Mouse (Mus musculus) CH12.LX (cell line): Measurements from ENCODE around the gene Nab2. TPM values are rescaled to one million over a fixed set of nuclear protein-coding genes. Genes with fewer than 3 reads are reported as not detected.

Experiments used
- DNase-seq: peaks from one replicate; pipeline ENCODE4 v3.0.0-alpha.2; 2013; ENCODE audit errors: extremely low read depth
- H3K27ac ChIP-seq: 2 replicates; pipeline ENCODE4 v1.5.1; 2012; ENCODE audit warnings: low read depth, mild to moderate bottlenecking, control low read depth, moderate library complexity; ENCODE audit not compliant: insufficient read depth
- H3K27me3 ChIP-seq: replicated peaks from 2 replicates; pipeline ENCODE3; 2012; ENCODE audit warnings: inconsistent platforms
- H3K36me3 ChIP-seq, 2 experiments: replicated peaks in 1 of 2; 2 replicates each; pipeline versions ENCODE3 to v1.6.1; 2012; ENCODE audit warnings: inconsistent platforms in 1 of 2, low read length in 1 of 2, mild to moderate bottlenecking in 1 of 2, mixed read lengths in 1 of 2, moderate library complexity in 1 of 2; ENCODE audit not compliant: control insufficient read depth in 1 of 2, insufficient read depth in 1 of 2
- H3K4me1 ChIP-seq, 2 experiments: 2 replicates each; pipeline ENCODE4 v1.6.1; 2012; ENCODE audit warnings: inconsistent platforms in 1 of 2, moderate library complexity in 1 of 2; ENCODE audit not compliant: insufficient read depth in 2 of 2, control insufficient read depth in 1 of 2
- H3K4me2 ChIP-seq: 2 replicates; pipeline ENCODE4 v1.6.1; 2012; ENCODE audit warnings: low read depth, mild to moderate bottlenecking, control low read depth; ENCODE audit not compliant: poor library complexity, insufficient read depth, severe bottlenecking
- H3K4me3 ChIP-seq, 3 experiments: fragments of 150-350 bp in 1 of 3; sonication (generic) in 1 of 3; replicated peaks in 1 of 3; 2 replicates each; pipeline versions ENCODE3 to v1.5.1; 2011 to 2012; ENCODE audit warnings: low read depth in 2 of 3, low read length in 2 of 3, mild to moderate bottlenecking in 2 of 3, moderate library complexity in 2 of 3, control low read depth in 1 of 3, improper control_type of control experiment in 1 of 3, inconsistent platforms in 1 of 3, mixed read lengths in 1 of 3; ENCODE audit not compliant: poor library complexity in 1 of 3
- H3K79me2 ChIP-seq: replicated peaks from 2 replicates; pipeline ENCODE4 v1.6.1; 2012; ENCODE audit warnings: mild to moderate bottlenecking, moderate library complexity; ENCODE audit not compliant: control insufficient read depth, poor library complexity, insufficient read depth, severe bottlenecking; ENCODE audit errors: extremely low read depth
- H3K9ac ChIP-seq: 2 replicates; pipeline ENCODE4 v1.6.1; 2012; ENCODE audit warnings: low read depth, mild to moderate bottlenecking, control low read depth, moderate library complexity; ENCODE audit not compliant: insufficient read depth
- H3K9me3 ChIP-seq: replicated peaks from 2 replicates; pipeline ENCODE3; 2012; ENCODE audit warnings: low read length, inconsistent platforms, mixed read lengths
- CTCF ChIP-seq, 2 experiments: IDR thresholded peaks in 1 of 2; conservative IDR thresholded peaks in 1 of 2; 2 replicates each; pipeline ENCODE4 v1.5.1; 2011 to 2012; ENCODE audit warnings: low read depth in 2 of 2, low read length in 2 of 2, improper control_type of control experiment in 1 of 2, inconsistent platforms in 1 of 2, mild to moderate bottlenecking in 1 of 2, moderate library complexity in 1 of 2
- EP300 ChIP-seq: IDR thresholded peaks from 2 replicates; pipeline ENCODE4 v1.6.1; 2011; ENCODE audit warnings: low read length, improper control_type of control experiment
- MAFK ChIP-seq: IDR thresholded peaks from 2 replicates; pipeline ENCODE4 v1.6.1; 2011; ENCODE audit warnings: low read length, improper control_type of control experiment; ENCODE audit not compliant: insufficient replicate concordance
- MAZ ChIP-seq: IDR thresholded peaks from 2 replicates; pipeline ENCODE4 v1.6.1; 2012; ENCODE audit warnings: low read depth, mild to moderate bottlenecking, inconsistent platforms, low read length, improper control_type of control experiment, moderate library complexity
- MXI1 ChIP-seq: IDR thresholded peaks from 2 replicates; pipeline ENCODE4 v1.6.1; 2011; ENCODE audit warnings: mild to moderate bottlenecking, low read depth, low read length, improper control_type of control experiment
- MYC ChIP-seq: IDR thresholded peaks from 2 replicates; pipeline ENCODE4 v1.6.1; 2011; ENCODE audit warnings: low read depth, mild to moderate bottlenecking, improper control_type of control experiment, low read length
- POLR2AphosphoS2 ChIP-seq: IDR thresholded peaks from 2 replicates; pipeline ENCODE4 v1.6.1; 2011; ENCODE audit warnings: low read depth, low read length, improper control_type of control experiment
- RAD21 ChIP-seq: IDR thresholded peaks from 2 replicates; pipeline ENCODE4 v1.6.1; 2011; ENCODE audit warnings: low read depth, mild to moderate bottlenecking, low read length, improper control_type of control experiment, moderate library complexity
- RCOR1 ChIP-seq: conservative IDR thresholded peaks from 2 replicates; pipeline ENCODE4 v1.6.1; 2012; ENCODE audit warnings: low read depth, mild to moderate bottlenecking, inconsistent platforms, low read length, improper control_type of control experiment
- SMC3 ChIP-seq: IDR thresholded peaks from 2 replicates; pipeline ENCODE4 v1.6.1; 2011; ENCODE audit warnings: low read depth, low read length, improper control_type of control experiment
- ZC3H11A ChIP-seq: IDR thresholded peaks from 2 replicates; pipeline ENCODE4 v1.6.1; 2012; ENCODE audit warnings: low read depth, mild to moderate bottlenecking, inconsistent platforms, low read length, improper control_type of control experiment
- ZKSCAN1 ChIP-seq: IDR thresholded peaks from 2 replicates; pipeline ENCODE4 v1.6.1; 2012; ENCODE audit warnings: low read depth, inconsistent platforms, low read length, improper control_type of control experiment, borderline replicate concordance
- ZNF384 ChIP-seq: IDR thresholded peaks from 2 replicates; pipeline ENCODE4 v1.6.1; 2012; ENCODE audit warnings: low read depth, low read length, improper control_type of control experiment, inconsistent platforms
- dilution Hi-C: fragments of 300-500 bp; cut with MboI; formaldehyde crosslinking; loops from 2 replicates; pipeline ENCODE4 v1.14.3; 2020; ENCODE audit warnings: low sequenced_read_pairs; ENCODE audit not compliant: extremely low pct_unique_long_range_greater_than_20kb, extremely low pct_ligation_motif_present
- in situ Hi-C: fragments of 300-500 bp; cut with MboI; formaldehyde crosslinking; loops from 3 replicates; pipeline ENCODE4 v1.14.3; 2019; ENCODE audit warnings: low sequenced_read_pairs, low pct_ligation_motif_present, low pct_unique_long_range_greater_than_20kb, mixed read lengths
- polyA plus RNA-seq: library from polyadenylated mRNA; unstranded; fragments of >175 nt; gene quantifications from 2 replicates; pipeline ENCODE4 v1.2.1, GENCODE M21; 2012; ENCODE audit warnings: low read depth; ENCODE audit not compliant: insufficient read length
- total RNA-seq, 2 experiments: library from RNA; depleted of rRNA; stranded (reverse); fragments of 300-350 nt in 1 of 2; fragments of >200 nt in 1 of 2; gene quantifications; 2 replicates each; pipeline ENCODE4 v1.2.3; 2012 to 2014

The Nab2 gene
- total and polyA plus RNA-seq, 3 experiments, result 8.1 to 10.0 (median 9.2) TPM

DNA sequence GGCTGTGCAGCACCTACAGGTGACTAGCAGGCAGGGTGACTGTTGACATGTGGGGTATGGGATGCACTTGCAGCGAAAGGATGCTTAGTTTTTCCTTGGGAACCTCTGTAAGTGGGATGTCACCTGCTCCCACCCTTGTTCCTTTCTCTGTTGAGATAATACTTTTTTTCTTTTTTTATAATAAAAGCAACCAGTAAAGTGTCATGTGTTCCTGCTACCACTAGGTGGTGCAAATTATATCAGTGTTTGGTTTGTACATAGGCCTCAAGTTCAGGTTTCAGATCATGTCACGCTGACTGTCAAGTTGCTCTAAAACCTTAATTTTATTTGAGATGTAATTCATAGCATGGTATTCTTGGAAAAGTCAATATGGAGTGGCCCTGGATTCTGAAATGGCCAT, 26.3 kb upstream of the Nab2 start:
- H3K79me2 ChIP-seq, result no peaks in the 10 kb centered on the region
- dilution Hi-C loops (no loop called here), in situ Hi-C loops (loop anchor here (5.0 kb wide), 1 partner anchor 38 kb away; no protein-coding TSS in a partner anchor)
- no peak overlapping the region for H3K4me3 ChIP-seq
- no peaks in the 10 kb centered on the region for H3K4me1 ChIP-seq
- no peak for TF ChIP-seq POLR2AphosphoS2
- no peak for TF ChIP-seq ZC3H11A
- TF ChIP-seq RAD21, result peak; percentile 38
- TF ChIP-seq MAZ, result no peak
- peak; percentile 81 for TF ChIP-seq ZNF384
- peak; percentile 72 to 78 for TF ChIP-seq CTCF (conservative IDR thresholded peaks at IDR 0.05 in 1 of 2, IDR thresholded peaks at IDR 0.05 in 1 of 2; ENCODE audit: low read depth in 2 of 2, low read length in 2 of 2)
- 0 out of 2 replicates have a peak, but pooled peaks have one; percentile 18 for TF ChIP-seq MYC
- peak; percentile 76 for TF ChIP-seq SMC3
- no peak for TF ChIP-seq MAFK
- TF ChIP-seq MXI1, result no peak
- H3K9me3 ChIP-seq, result no peaks in the 10 kb centered on the region
- H3K27ac ChIP-seq, result no peak overlapping the region
- H3K4me2 ChIP-seq, result no peak overlapping the region
- peak; percentile 35 for DNase-seq
- H3K9ac ChIP-seq, result no peak overlapping the region
- H3K27me3 ChIP-seq, result no peaks in the 10 kb centered on the region
- peaks cover 40 to 82% of the 10 kb centered on the region in 2 experiments for H3K36me3 ChIP-seq

DNA sequence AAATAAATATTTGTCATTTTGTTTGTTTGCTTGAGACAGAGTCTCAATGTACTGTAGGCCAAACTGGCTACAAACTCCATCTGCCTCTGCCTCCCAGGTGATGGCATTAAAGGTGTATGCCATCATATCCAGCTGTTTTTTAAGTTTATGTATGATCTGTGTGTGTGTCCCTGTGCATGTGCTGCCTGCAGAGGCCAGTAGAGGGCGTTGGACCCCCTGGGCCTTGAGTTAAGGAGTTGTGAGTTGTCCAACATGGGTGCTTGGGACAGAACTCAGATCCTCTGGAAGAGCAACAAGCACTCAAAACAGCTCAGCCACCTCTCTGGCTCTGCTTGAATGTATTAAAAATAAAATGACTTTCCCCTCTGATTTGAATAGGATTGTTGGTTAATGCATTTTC, 22.7 kb upstream of the Nab2 start:
- H3K4me1 ChIP-seq, result no peaks in the 10 kb centered on the region
- H3K4me2 ChIP-seq, result no peak overlapping the region
- H3K27me3 ChIP-seq, result no peaks in the 10 kb centered on the region
- H3K9ac ChIP-seq, result no peak overlapping the region
- H3K9me3 ChIP-seq, result no peaks in the 10 kb centered on the region
- dilution Hi-C loops (no loop called here), in situ Hi-C loops (no loop called here)
- TF ChIP-seq ZC3H11A (no peak), RCOR1 (no peak), MYC (no peak), CTCF (conservative IDR thresholded peaks at IDR 0.05 in 1 of 2, IDR thresholded peaks at IDR 0.05 in 1 of 2; ENCODE audit: low read depth in 2 of 2, low read length in 2 of 2) (peak in 1 of 2 experiments; percentile 33; a peak in 1 of 4 replicates), EP300 (no peak), ZKSCAN1 (no peak), SMC3 (no peak), MXI1 (no peak)
- H3K27ac ChIP-seq, result no peak overlapping the region
- H3K4me3 ChIP-seq, result no peak overlapping the region
- peaks cover 25 to 66% of the 10 kb centered on the region in 2 experiments for H3K36me3 ChIP-seq
- no peaks in the 10 kb centered on the region for H3K79me2 ChIP-seq
- DNase-seq, result no peak

DNA sequence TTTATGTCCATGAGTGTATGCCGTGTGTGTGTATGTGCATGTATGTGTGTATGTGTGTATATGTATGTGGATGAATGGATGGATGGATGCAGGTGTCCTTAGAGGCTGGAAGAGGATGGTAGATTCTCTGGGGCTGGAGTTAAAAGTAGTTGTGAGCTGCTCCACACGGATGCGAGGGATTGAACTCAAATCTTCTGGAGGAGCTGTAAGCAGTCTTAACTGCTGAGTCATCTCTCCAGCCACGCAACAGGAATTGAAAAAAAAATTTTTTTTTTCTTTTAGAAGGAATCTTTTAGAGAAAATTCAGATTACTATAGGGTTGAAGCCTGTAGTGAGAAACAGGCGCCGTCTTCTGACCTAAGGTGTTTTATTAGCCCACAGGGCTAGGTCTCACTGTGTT, 14.5 kb upstream of the Nab2 start:
- H3K36me3 ChIP-seq, result peaks cover 0 to 23% of the 10 kb centered on the region in 2 experiments
- no peak overlapping the region for H3K4me2 ChIP-seq
- H3K27me3 ChIP-seq, result no peaks in the 10 kb centered on the region
- TF ChIP-seq MAFK, result 0 out of 2 replicates have a peak, but pooled peaks have one; percentile 30
- TF ChIP-seq ZC3H11A, result no peak
- dilution Hi-C loops (no loop called here), in situ Hi-C loops (no loop called here)
- H3K9me3 ChIP-seq, result no peaks in the 10 kb centered on the region
- peaks cover 3% of the 10 kb centered on the region; the same call in 1 of the 2 replicates for H3K79me2 ChIP-seq
- H3K9ac ChIP-seq, result no peak overlapping the region
- no peak overlapping the region for H3K4me3 ChIP-seq
- peaks cover 4 to 28% of the 10 kb centered on the region in 2 experiments; a peak in 2 of 4 replicates for H3K4me1 ChIP-seq
- no peak overlapping the region for H3K27ac ChIP-seq
- no peak for DNase-seq
